Mouse (Mus musculus) stomach, postnatal 0 days (tissue): ENCODE measurements at regions not wholly inside any gene's neighbourhood (a gene's known extent, or its start where the extent isn't known, plus 50 kb on each side); places are given as distances from the start of the nearest gene placed in this dataset.

Experiments used
- ATAC-seq: fragments of 200-750 bp; cut with Nextera tagmentation; 2 replicates; pipeline ENCODE4 v1.8.0; 2017; ENCODE audit not compliant: low FRiP score, low TSS enrichment
- DNase-seq: peaks from one replicate; pipeline ENCODE4 v3.0.0-alpha.2; 2016; ENCODE audit warnings: low spot score
- H3K27ac ChIP-seq: fragments of 300-500 bp; sonication (generic); replicated peaks from 2 replicates; pipeline ENCODE4 v1.5.1; 2014; ENCODE audit warnings: mild to moderate bottlenecking, control low read depth
- H3K27me3 ChIP-seq: fragments of 300-500 bp; sonication (generic); 2 replicates; pipeline ENCODE4 v1.6.1; 2014; ENCODE audit warnings: low read length; ENCODE audit not compliant: control insufficient read depth, insufficient read depth
- H3K36me3 ChIP-seq: fragments of 300-500 bp; sonication (generic); 2 replicates; pipeline ENCODE4 v1.6.1; 2014; ENCODE audit warnings: low read length, mixed read lengths; ENCODE audit not compliant: control insufficient read depth, insufficient read depth
- H3K4me1 ChIP-seq: fragments of 300-500 bp; sonication (generic); replicated peaks from 2 replicates; pipeline ENCODE4 v1.6.1; 2014; ENCODE audit warnings: antibody characterized with exemption; ENCODE audit not compliant: control insufficient read depth, insufficient read depth
- H3K4me2 ChIP-seq: fragments of 300-500 bp; sonication (generic); replicated peaks from 2 replicates; pipeline ENCODE4 v1.6.1; 2014; ENCODE audit warnings: low read depth, mild to moderate bottlenecking, control low read depth, moderate library complexity
- H3K4me3 ChIP-seq: fragments of 300-500 bp; sonication (generic); 2 replicates; pipeline ENCODE4 v1.5.1; 2014; ENCODE audit warnings: low read depth, low read length, control low read depth
- H3K9ac ChIP-seq: fragments of 300-500 bp; sonication (generic); 2 replicates; pipeline ENCODE4 v1.6.1; 2014; ENCODE audit warnings: mild to moderate bottlenecking, low read length, control low read depth, mixed read lengths
- H3K9me3 ChIP-seq: fragments of 300-500 bp; sonication (generic); 2 replicates; pipeline ENCODE4 v1.6.1; 2016; ENCODE audit warnings: low read length; ENCODE audit not compliant: control insufficient read depth
- CTCF ChIP-seq: IDR thresholded peaks from 2 replicates; pipeline ENCODE4 v1.5.1; 2016; ENCODE audit warnings: antibody characterized with exemption, low read depth, mild to moderate bottlenecking, moderate library complexity
- EP300 ChIP-seq: optimal IDR thresholded peaks from 2 replicates; pipeline ENCODE3; 2016; ENCODE audit warnings: antibody characterized with exemption
- WGBS: fragments of 180-500 bp; shearing (Covaris S2); extraction: QIAGEN DNeasy Blood & Tissue Kit; methylation state at CpG from one replicate; pipeline ENCODE4 v1.1.7; 2014; 5-methylcytosine and 5-hydroxymethylcytosine counted together

DNA sequence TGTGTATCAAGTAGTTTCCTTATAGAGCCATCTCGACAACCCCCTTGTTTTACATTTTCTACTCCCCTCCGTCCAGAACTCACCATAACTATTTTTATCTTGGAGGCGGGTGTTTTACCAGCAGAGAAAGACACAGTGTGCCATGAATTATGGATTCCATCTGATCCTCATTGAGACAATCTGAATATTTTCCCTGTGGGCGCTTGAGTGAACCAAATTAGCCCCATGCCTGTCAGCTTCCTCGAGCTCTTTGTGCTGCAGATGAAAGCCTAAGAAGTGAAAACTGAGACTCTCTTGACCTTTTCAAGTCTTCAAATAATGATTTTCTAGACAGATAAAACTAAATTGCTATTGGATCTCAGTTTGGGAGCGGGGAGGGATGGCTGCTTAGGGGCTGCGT is 134.0 kb upstream of the Ddx18 start:
- H3K36me3 ChIP-seq = no peaks in the 10 kb centered on the region
- no peak overlapping the region for H3K4me2 ChIP-seq
- TF ChIP-seq EP300 (no peak), CTCF (no peak)
- H3K27me3 ChIP-seq = no peaks in the 10 kb centered on the region
- no peaks in the 10 kb centered on the region for H3K4me1 ChIP-seq
- no peak overlapping the region for H3K4me3 ChIP-seq
- no peak overlapping the region for H3K9ac ChIP-seq
- H3K9me3 ChIP-seq = no peaks in the 10 kb centered on the region
- no peak overlapping the region for H3K27ac ChIP-seq
- WGBS = 69% methylated on average over 7 of the region's 7 CpGs
- ATAC-seq (no peak), DNase-seq (no peak)

DNA sequence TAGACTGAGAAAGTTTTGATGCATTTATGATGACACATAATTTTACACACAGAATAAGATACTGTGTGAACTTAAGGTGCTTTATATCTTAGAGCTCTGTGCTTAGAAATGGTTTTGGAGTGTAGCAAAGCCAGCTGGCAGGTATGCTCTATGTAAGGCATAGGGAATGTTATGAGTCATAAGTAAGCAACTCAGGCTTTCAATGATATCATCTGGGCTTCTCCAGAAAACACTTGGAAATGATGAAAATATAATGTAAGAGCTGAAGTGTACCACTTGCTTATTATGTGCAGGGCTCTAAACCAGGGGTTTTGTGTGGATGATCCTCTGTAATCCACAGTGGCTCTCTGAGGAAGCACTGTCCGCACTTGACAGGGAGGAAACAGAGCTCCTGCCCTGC is 86.1 kb upstream of the Ddx18 start:
- no peak overlapping the region for H3K27ac ChIP-seq
- no peaks in the 10 kb centered on the region for H3K36me3 ChIP-seq
- no peaks in the 10 kb centered on the region for H3K27me3 ChIP-seq
- ATAC-seq (no peak), DNase-seq (no peak)
- TF ChIP-seq CTCF = no peak
- TF ChIP-seq EP300 = no peak
- H3K9ac ChIP-seq = no peak overlapping the region
- no peak overlapping the region for H3K4me3 ChIP-seq
- no peak overlapping the region for H3K4me2 ChIP-seq
- no peaks in the 10 kb centered on the region for H3K9me3 ChIP-seq
- no peaks in the 10 kb centered on the region for H3K4me1 ChIP-seq
- WGBS = 71% methylated on average over 1 of the region's 1 CpGs

DNA sequence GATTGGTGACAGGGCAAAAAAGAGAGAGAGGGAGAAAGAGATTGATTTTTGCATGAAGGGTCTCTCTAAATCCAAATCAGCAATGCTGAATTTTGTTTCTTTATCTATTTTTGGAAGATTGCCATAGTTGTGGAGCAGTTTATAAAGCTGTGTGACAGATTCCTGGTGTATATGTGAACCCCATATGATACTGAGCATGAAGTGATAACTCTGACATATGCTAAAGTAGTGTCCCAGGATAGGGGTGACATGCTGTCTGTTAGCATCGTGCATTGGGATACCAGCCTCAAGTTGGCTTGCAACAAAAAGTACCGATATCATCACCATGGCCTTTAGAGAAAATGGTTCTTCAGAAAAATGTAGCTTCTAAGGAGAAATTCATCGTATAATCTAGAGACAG is 82.3 kb upstream of the Ddx18 start:
- Histone ChIP-seq H3K4me1 (no peaks in the 10 kb centered on the region), H3K36me3 (no peaks in the 10 kb centered on the region), H3K4me2 (no peak overlapping the region), H3K9me3 (no peaks in the 10 kb centered on the region), H3K9ac (no peak overlapping the region), H3K4me3 (no peak overlapping the region), H3K27ac (no peak overlapping the region), H3K27me3 (no peaks in the 10 kb centered on the region)
- DNase-seq = no peak
- WGBS = 83% methylated on average over 3 of the region's 3 CpGs
- no peak for ATAC-seq
- no peak for TF ChIP-seq EP300
- no peak for TF ChIP-seq CTCF

DNA sequence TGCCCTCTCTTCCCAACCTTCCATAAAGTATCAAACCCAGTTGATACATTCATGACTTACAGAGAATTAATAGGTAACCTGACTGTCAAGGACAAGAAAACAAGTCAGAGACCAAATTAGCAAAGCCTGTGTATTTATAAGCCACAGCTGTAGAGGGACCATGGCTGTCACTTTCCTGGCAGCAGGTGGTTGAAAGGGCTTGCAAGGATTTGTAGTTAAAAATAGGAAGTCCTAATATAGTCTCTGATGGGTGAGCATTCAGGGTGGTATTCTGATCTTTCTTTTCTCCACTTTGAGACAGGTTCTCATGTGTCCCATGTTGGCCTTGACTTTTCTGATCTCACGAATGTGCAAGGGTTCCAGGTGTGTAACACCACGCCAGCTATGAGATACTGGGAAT is 63.7 kb upstream of the Ddx18 start:
- Histone ChIP-seq H3K36me3 (no peaks in the 10 kb centered on the region), H3K4me1 (no peaks in the 10 kb centered on the region), H3K9ac (no peak overlapping the region), H3K27me3 (no peaks in the 10 kb centered on the region), H3K4me3 (no peak overlapping the region), H3K9me3 (no peaks in the 10 kb centered on the region), H3K27ac (no peak overlapping the region), H3K4me2 (no peak overlapping the region)
- no peak for DNase-seq
- ATAC-seq = no peak
- TF ChIP-seq EP300 (no peak), CTCF (no peak)
- WGBS = 71% methylated on average over 2 of the region's 2 CpGs

DNA sequence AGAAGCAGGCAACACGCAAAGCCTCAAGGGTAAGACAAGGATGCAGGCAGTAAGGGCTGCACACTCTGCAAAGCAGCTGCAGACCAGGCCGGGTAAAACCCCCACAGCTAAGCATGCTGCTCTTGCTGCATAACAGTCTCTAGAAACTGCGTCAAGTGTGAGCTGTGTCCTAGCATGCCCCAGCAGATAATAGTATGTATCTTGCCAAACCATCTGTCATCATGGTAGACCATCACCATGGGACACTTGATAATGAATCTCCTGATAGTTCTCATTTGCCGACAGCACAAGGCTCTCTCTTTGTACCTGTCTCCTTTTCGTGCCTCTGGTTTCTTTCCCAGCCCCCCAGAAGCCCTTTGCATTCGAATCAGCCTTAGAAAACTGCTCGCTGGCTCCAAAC is 52.5 kb upstream of the Ddx18 start:
- no peaks in the 10 kb centered on the region for H3K4me1 ChIP-seq
- no peak overlapping the region for H3K27ac ChIP-seq
- no peak overlapping the region for H3K4me3 ChIP-seq
- no peak overlapping the region for H3K4me2 ChIP-seq
- no peak overlapping the region for H3K9ac ChIP-seq
- H3K27me3 ChIP-seq = no peaks in the 10 kb centered on the region
- ATAC-seq (no peak), DNase-seq (no peak)
- H3K9me3 ChIP-seq = no peaks in the 10 kb centered on the region
- WGBS = 77% methylated on average over 7 of the region's 7 CpGs
- TF ChIP-seq CTCF (no peak), EP300 (no peak)
- H3K36me3 ChIP-seq = no peaks in the 10 kb centered on the region

DNA sequence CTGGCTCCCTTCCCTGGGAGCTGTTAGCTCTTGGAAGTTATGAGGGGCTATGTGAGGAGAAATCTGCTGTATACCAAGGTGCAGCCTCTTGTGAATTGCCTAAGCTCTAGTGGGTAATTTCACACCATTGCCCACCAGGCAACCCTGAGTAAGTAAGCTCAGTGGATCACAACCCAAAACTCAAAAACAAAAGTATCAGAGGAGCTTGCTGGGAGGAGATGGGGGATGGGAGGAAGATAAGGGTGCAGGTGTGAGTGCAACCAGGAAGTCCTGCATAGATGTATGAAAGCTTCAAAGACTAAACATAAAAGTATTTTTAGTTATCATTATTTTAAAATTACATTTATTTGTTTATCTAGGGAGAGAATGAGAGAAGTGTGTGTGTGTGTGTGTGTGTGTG is 50.8 kb upstream of the Ddx18 start:
- H3K4me2 ChIP-seq = no peak overlapping the region
- H3K9ac ChIP-seq = no peak overlapping the region
- no peaks in the 10 kb centered on the region for H3K27me3 ChIP-seq
- H3K27ac ChIP-seq = no peak overlapping the region
- H3K36me3 ChIP-seq = no peaks in the 10 kb centered on the region
- no peak overlapping the region for H3K4me3 ChIP-seq
- H3K4me1 ChIP-seq = no peaks in the 10 kb centered on the region
- TF ChIP-seq EP300 = no peak
- TF ChIP-seq CTCF = no peak
- no peak for ATAC-seq
- no peaks in the 10 kb centered on the region for H3K9me3 ChIP-seq
- DNase-seq = no peak
